Mouse (Mus musculus): ENCODE measurements around the gene Uvrag. TPM values are rescaled to one million over a fixed set of nuclear protein-coding genes. Genes with fewer than 3 reads are reported as not detected.
A peak's percentile ranks its signal among the peaks of the same experiment; 100 is the strongest.

Gene Uvrag
- polyA plus RNA-seq, 1 experiment from 2014 or later, result 13.1 TPM

DNA sequence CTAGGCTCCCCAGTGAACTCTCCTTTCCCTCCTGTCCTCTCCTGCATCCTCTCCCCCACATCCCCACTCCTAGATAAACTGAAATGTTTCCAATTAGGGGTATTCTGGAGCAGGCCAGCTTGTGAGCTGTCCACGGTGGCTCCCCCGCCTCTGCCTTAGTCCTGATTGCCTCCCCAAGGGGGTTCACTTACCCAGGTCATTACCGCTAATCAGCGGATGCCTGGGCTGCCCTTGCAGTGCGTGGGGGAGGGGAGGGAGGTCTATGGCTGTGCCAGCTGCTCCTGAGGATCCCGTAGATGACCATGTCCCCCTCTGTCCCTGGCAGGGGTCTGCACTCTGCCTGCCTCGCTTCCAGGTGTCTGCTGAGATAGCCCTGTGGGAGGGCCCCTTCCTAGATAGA is 297.3 kb downstream of the Uvrag start:
- Histone ChIP-seq H3K36me3 (ENCODE audit: control insufficient read depth, insufficient read depth, low read length) (no peaks in the 10 kb centered on the region), H3K27me3 (ENCODE audit: control insufficient read depth, insufficient read depth, low read length) (peaks cover 39% of the 10 kb centered on the region), H3K9ac (ENCODE audit: low read depth, low read length) (no peak overlapping the region), H3K9me3 (ENCODE audit: control insufficient read depth, low read length) (no peaks in the 10 kb centered on the region), H3K27ac (ENCODE audit: low read depth, low read length) (no peak overlapping the region), H3K4me3 (ENCODE audit: low read depth, low read length) (no peak overlapping the region), H3K4me1 (replicated peaks; ENCODE audit: control insufficient read depth, insufficient read depth, low read length) (peaks cover 14% of the 10 kb centered on the region; the same call in 1 of the 2 replicates), H3K4me2 (replicated peaks; ENCODE audit: low read depth, low read length) (no peak overlapping the region)
- WGBS, result 14% methylated on average over 7 of the region's 7 CpGs
- no peak for ATAC-seq (ENCODE audit: low FRiP score)
- DNase-seq (ENCODE audit: low spot score), result peak; percentile 46

GRCm38 (mm10) chr7:98842997-98843396 is 297.9 kb downstream of the Uvrag start:
- H3K4me2 ChIP-seq (replicated peaks; ENCODE audit: low read depth, low read length), result no peak overlapping the region
- no peak overlapping the region for H3K9ac ChIP-seq (ENCODE audit: low read depth, low read length)
- peaks cover 44% of the 10 kb centered on the region for H3K27me3 ChIP-seq (ENCODE audit: control insufficient read depth, insufficient read depth, low read length)
- no peak overlapping the region for H3K4me3 ChIP-seq (ENCODE audit: low read depth, low read length)
- 75% methylated on average over 3 of the region's 3 CpGs for WGBS
- no peak overlapping the region for H3K27ac ChIP-seq (ENCODE audit: low read depth, low read length)
- no peaks in the 10 kb centered on the region for H3K36me3 ChIP-seq (ENCODE audit: control insufficient read depth, insufficient read depth, low read length)
- no peak for ATAC-seq (ENCODE audit: low FRiP score)
- H3K4me1 ChIP-seq (replicated peaks; ENCODE audit: control insufficient read depth, insufficient read depth, low read length), result peaks cover 15% of the 10 kb centered on the region; the same call in 1 of the 2 replicates
- no peaks in the 10 kb centered on the region for H3K9me3 ChIP-seq (ENCODE audit: control insufficient read depth, low read length)
- no peak for DNase-seq (ENCODE audit: low spot score)

DNA sequence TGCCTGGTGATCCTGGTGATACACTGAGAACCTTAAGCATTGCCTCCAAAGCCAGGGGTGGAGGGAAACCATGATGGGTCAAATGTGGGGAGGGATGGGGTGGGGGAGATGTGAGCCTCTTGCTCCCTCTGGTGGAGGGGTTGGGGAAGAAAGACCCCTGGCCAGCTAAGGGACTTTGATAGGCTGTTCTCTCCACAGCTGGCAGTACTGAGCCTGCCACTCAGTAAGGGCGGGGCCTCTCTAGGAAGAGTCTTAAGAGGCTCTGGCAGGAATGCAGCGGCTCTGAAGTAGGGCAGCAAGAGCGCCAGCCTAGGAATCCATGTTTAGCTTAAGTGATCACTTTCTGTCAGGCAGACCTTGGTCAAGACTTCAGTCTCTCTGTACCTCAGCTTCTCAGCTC is 299.1 kb downstream of the Uvrag start:
- H3K4me1 ChIP-seq (replicated peaks; ENCODE audit: control insufficient read depth, insufficient read depth, low read length), result peaks cover 15% of the 10 kb centered on the region; the same call in 1 of the 2 replicates

DNA sequence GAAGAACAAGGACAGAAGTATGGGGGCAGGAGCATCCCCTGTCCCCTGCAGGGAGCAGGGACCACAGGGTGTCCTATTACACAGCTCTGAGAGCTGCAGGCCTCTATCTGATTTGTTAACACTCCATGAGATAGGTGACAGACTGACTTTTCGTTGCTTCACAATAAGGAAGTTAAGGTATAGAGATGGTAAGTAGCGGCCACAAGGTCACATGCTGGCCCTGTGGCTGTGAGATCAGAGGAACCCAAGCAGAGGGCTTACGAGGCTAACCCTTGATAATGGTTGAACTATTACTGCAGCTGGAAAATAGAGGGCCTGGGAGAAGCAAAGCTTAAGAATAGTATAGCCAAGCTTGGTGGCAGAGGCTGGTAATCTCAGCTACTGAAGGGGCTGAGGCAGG is 300.2 kb downstream of the Uvrag start:
- Histone ChIP-seq H3K9ac (ENCODE audit: low read depth, low read length) (no peak overlapping the region), H3K36me3 (ENCODE audit: control insufficient read depth, insufficient read depth, low read length) (no peaks in the 10 kb centered on the region), H3K27me3 (ENCODE audit: control insufficient read depth, insufficient read depth, low read length) (peaks cover 65% of the 10 kb centered on the region), H3K4me1 (replicated peaks; ENCODE audit: control insufficient read depth, insufficient read depth, low read length) (peaks cover 18% of the 10 kb centered on the region; the same call in 1 of the 2 replicates), H3K4me2 (replicated peaks; ENCODE audit: low read depth, low read length) (no peak overlapping the region), H3K27ac (ENCODE audit: low read depth, low read length) (no peak overlapping the region), H3K9me3 (ENCODE audit: control insufficient read depth, low read length) (no peaks in the 10 kb centered on the region), H3K4me3 (ENCODE audit: low read depth, low read length) (no peak overlapping the region)
- ATAC-seq (ENCODE audit: low FRiP score) (no peak), DNase-seq (ENCODE audit: low spot score) (no peak)
- 14% methylated on average over 3 of the region's 3 CpGs for WGBS

More for the DNA sequence above, 299.1 kb downstream of the Uvrag start:
- DNase-seq (ENCODE audit: low spot score), result no peak
- Histone ChIP-seq H3K27me3 (ENCODE audit: control insufficient read depth, insufficient read depth, low read length) (peaks cover 55% of the 10 kb centered on the region), H3K9ac (ENCODE audit: low read depth, low read length) (no peak overlapping the region), H3K4me3 (ENCODE audit: low read depth, low read length) (no peak overlapping the region), H3K36me3 (ENCODE audit: control insufficient read depth, insufficient read depth, low read length) (no peaks in the 10 kb centered on the region), H3K27ac (ENCODE audit: low read depth, low read length) (no peak overlapping the region), H3K4me2 (replicated peaks; ENCODE audit: low read depth, low read length) (no peak overlapping the region), H3K9me3 (ENCODE audit: control insufficient read depth, low read length) (no peaks in the 10 kb centered on the region)
- ATAC-seq (ENCODE audit: low FRiP score), result no peak
- 36% methylated on average over 3 of the region's 3 CpGs for WGBS

GRCm38 (mm10) chr7:98839312-98839711 is 301.6 kb downstream of the Uvrag start:
- Histone ChIP-seq H3K4me3 (ENCODE audit: low read depth, low read length) (peak overlapping the region; percentile 43), H3K9me3 (ENCODE audit: control insufficient read depth, low read length) (no peaks in the 10 kb centered on the region), H3K4me2 (replicated peaks; ENCODE audit: low read depth, low read length) (peak overlapping the region; percentile 94), H3K27ac (ENCODE audit: low read depth, low read length) (no peak overlapping the region), H3K4me1 (replicated peaks; ENCODE audit: control insufficient read depth, insufficient read depth, low read length) (peaks cover 21% of the 10 kb centered on the region; the same call in 1 of the 2 replicates), H3K27me3 (ENCODE audit: control insufficient read depth, insufficient read depth, low read length) (peaks cover 80% of the 10 kb centered on the region), H3K9ac (ENCODE audit: low read depth, low read length) (no peak overlapping the region; the same call in 1 of the 2 replicates), H3K36me3 (ENCODE audit: control insufficient read depth, insufficient read depth, low read length) (no peaks in the 10 kb centered on the region)
- 2% methylated on average over 12 of the region's 12 CpGs for WGBS
- ATAC-seq (ENCODE audit: low FRiP score), result no peak
- DNase-seq (ENCODE audit: low spot score), result no peak

- Histone ChIP-seq H3K4me3 (ENCODE audit: low read depth, low read length) (peak overlapping the region; percentile 43), H3K9me3 (ENCODE audit: control insufficient read depth, low read length) (no peaks in the 10 kb centered on the region), H3K4me2 (replicated peaks; ENCODE audit: low read depth, low read length) (peak overlapping the region; percentile 94), H3K9ac (ENCODE audit: low read depth, low read length) (peak overlapping the region; percentile 24; the same call in 1 of the 2 replicates), H3K27ac (ENCODE audit: low read depth, low read length) (no peak overlapping the region), H3K36me3 (ENCODE audit: control insufficient read depth, insufficient read depth, low read length) (no peaks in the 10 kb centered on the region), H3K4me1 (replicated peaks; ENCODE audit: control insufficient read depth, insufficient read depth, low read length) (peaks cover 19% of the 10 kb centered on the region; the same call in 1 of the 2 replicates), H3K27me3 (ENCODE audit: control insufficient read depth, insufficient read depth, low read length) (peaks cover 85% of the 10 kb centered on the region)
- ATAC-seq (ENCODE audit: low FRiP score) (peak; percentile 31), DNase-seq (ENCODE audit: low spot score) (peak; percentile 77)
- WGBS, result under 1% methylated on average over 48 of the region's 48 CpGs
Measured at GRCm38 (mm10) chr7:98838729-98839141, 302.2 kb downstream of the Uvrag start.

DNA sequence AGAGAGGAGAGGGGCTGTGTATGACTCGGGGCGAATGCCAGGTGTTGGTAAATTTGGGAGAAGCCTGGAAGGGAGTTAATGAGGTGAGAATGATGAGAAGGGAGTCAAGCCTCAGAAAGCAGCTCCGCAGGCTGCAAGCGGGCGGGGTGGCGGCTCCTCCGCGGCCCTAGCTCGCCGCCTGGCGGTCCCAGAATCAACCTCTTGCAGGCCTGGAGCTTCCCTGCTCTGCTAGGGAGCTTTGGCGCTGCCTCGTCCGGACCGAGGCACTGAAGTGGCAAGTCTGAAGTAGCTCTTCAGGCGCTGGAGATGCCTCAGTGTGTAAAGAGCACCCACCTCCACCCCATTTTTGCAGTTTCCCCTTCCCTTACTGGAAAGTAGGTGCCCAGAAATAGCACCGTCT is 303.0 kb downstream of the Uvrag start:
- peaks cover 14% of the 10 kb centered on the region; the same call in 1 of the 2 replicates for H3K4me1 ChIP-seq (replicated peaks; ENCODE audit: control insufficient read depth, insufficient read depth, low read length)
- DNase-seq (ENCODE audit: low spot score) (peak; percentile 88), ATAC-seq (ENCODE audit: low FRiP score) (peak; percentile 68)
- peak overlapping the region; percentile 94 for H3K4me2 ChIP-seq (replicated peaks; ENCODE audit: low read depth, low read length)
- H3K27ac ChIP-seq (ENCODE audit: low read depth, low read length), result no peak overlapping the region
- WGBS, result under 1% methylated on average over 14 of the region's 17 CpGs
- no peaks in the 10 kb centered on the region for H3K9me3 ChIP-seq (ENCODE audit: control insufficient read depth, low read length)
- H3K27me3 ChIP-seq (ENCODE audit: control insufficient read depth, insufficient read depth, low read length), result peaks cover 87% of the 10 kb centered on the region
- no peaks in the 10 kb centered on the region for H3K36me3 ChIP-seq (ENCODE audit: control insufficient read depth, insufficient read depth, low read length)
- no peak overlapping the region for H3K9ac ChIP-seq (ENCODE audit: low read depth, low read length)
- H3K4me3 ChIP-seq (ENCODE audit: low read depth, low read length), result no peak overlapping the region; the same call in 1 of the 2 replicates

DNA sequence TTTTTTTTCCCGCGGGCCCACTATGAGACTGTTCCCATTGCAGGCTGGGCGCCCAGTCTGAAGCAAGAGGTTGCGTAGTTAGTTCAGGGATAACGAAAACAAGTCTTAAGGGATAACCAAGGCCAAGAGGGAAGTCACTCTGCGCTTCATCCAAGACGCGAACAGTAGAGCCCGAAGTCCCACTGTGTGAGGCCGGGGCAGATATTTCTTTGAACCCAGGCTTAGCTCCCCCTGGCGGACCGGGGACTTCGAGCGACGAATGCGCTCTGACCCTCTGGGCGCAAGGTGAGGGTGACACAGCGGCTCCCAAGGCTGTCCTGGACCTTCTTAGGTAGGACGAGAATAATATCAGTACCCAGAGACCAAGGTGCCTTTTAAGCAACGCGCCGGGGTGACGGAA is 304.3 kb downstream of the Uvrag start:
- peak overlapping the region; percentile 48 for H3K4me3 ChIP-seq (ENCODE audit: low read depth, low read length)
- WGBS, result under 1% methylated on average over 23 of the region's 23 CpGs
- no peak overlapping the region for H3K9ac ChIP-seq (ENCODE audit: low read depth, low read length)
- no peak overlapping the region for H3K4me2 ChIP-seq (replicated peaks; ENCODE audit: low read depth, low read length)
- peaks cover 14% of the 10 kb centered on the region; the same call in 1 of the 2 replicates for H3K4me1 ChIP-seq (replicated peaks; ENCODE audit: control insufficient read depth, insufficient read depth, low read length)
- no peak overlapping the region for H3K27ac ChIP-seq (ENCODE audit: low read depth, low read length)
- no peaks in the 10 kb centered on the region for H3K9me3 ChIP-seq (ENCODE audit: control insufficient read depth, low read length)
- no peak for ATAC-seq (ENCODE audit: low FRiP score)
- peak; percentile 79 for DNase-seq (ENCODE audit: low spot score)
- H3K36me3 ChIP-seq (ENCODE audit: control insufficient read depth, insufficient read depth, low read length), result no peaks in the 10 kb centered on the region
- H3K27me3 ChIP-seq (ENCODE audit: control insufficient read depth, insufficient read depth, low read length), result peaks cover 91% of the 10 kb centered on the region

Data from hindbrain, embryonic 11.5 days (tissue).